Mouse (Mus musculus) erythroblast, embryonic 14.5 days (primary cell): ENCODE results near the gene Olfr585. TPM values are rescaled to one million over a fixed set of nuclear protein-coding genes. Genes with fewer than 3 reads are reported as not detected.

Experiments used
- H3K27me3 ChIP-seq: 2 replicates; pipeline ENCODE4 v1.6.1; 2012; ENCODE audit warnings: inconsistent platforms; ENCODE audit not compliant: control insufficient read depth
- H3K36me3 ChIP-seq: 2 replicates; pipeline ENCODE4 v1.6.1; 2012; ENCODE audit warnings: mild to moderate bottlenecking, inconsistent platforms; ENCODE audit not compliant: control insufficient read depth
- H3K4me1 ChIP-seq: 2 replicates; pipeline ENCODE4 v1.6.1; 2012; ENCODE audit warnings: inconsistent platforms; ENCODE audit not compliant: control insufficient read depth
- H3K4me3 ChIP-seq: replicated peaks from 2 replicates; pipeline ENCODE3; 2012; ENCODE audit warnings: moderate library complexity, mild to moderate bottlenecking, inconsistent platforms
- H3K9me3 ChIP-seq: 2 replicates; pipeline ENCODE4 v1.6.1; 2012; ENCODE audit warnings: low read length, inconsistent platforms, mixed read lengths; ENCODE audit not compliant: control insufficient read depth
- GATA1 ChIP-seq: IDR thresholded peaks from 2 replicates; pipeline ENCODE4 v1.6.1; 2012; ENCODE audit warnings: low read length, inconsistent platforms, mixed read lengths
- TAL1 ChIP-seq: IDR thresholded peaks from 3 replicates; pipeline ENCODE4 v1.6.1; 2012; ENCODE audit warnings: low read length, inconsistent platforms, mixed read lengths
- polyA plus RNA-seq: library from polyadenylated mRNA; stranded (reverse); fragments of >175 nt; gene quantifications from 2 replicates; pipeline ENCODE4 v1.2.3, GENCODE M21; 2012

Olfr585 gene
- polyA plus RNA-seq: not detected in 2 replicates

DNA sequence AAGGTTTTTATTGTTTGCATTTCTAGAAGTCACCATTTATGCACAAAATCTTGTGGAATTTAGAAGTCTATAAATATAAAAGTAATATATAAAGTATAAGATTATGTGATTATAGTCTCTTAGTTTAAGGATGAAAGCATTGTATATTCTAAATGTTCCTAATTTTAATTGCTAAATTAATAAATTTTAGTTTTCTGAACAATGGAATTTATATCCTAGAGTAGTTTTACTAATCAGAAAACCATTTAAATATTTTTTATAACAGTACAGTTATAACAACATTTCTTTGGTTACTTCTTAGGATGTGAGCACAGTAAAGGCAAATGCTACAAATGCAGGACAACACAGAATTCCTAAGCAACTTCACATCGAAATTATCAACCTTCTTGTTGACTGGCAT is at the start of gene Olfr585:
Gene Olfr585 (plus strand): TSS at position 301 of the 400 bp plus-strand sequence.
- Histone ChIP-seq H3K27me3 (no peaks in the 10 kb centered on the region), H3K36me3 (no peaks in the 10 kb centered on the region), H3K9me3 (no peaks in the 10 kb centered on the region), H3K4me1 (no peaks in the 10 kb centered on the region), H3K4me3 (no peak within 1 kb of the TSS)
- TF ChIP-seq GATA1 (no peak), TAL1 (no peak)

DNA sequence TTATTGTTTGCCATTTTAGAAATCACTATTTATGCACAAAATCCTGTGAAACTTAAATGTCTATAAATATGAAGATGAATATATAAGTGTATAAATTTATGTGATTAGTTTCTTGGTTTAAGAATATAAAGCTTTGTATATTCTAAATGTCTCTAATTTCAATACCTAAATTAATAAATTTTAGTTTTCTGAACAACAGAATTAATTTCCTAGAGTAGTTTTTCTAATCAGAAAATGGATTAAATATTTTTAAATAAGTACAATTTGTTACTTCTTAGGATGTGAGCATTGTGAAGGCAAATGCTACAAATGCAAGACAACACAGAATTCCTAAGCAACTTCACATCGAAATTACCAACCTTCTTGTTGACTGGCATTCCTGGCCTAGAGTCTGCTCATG is 46.5 kb upstream of the Olfr585 start, which contains the start of gene Olfr583:
Gene Olfr583 (plus strand): TSS at position 301 of the 400 bp plus-strand sequence.
- no peaks in the 10 kb centered on the region for H3K9me3 ChIP-seq
- no peaks in the 10 kb centered on the region for H3K4me1 ChIP-seq
- no peaks in the 10 kb centered on the region for H3K36me3 ChIP-seq
- TF ChIP-seq TAL1 (no peak), GATA1 (no peak)
- no peaks in the 10 kb centered on the region for H3K27me3 ChIP-seq
- no peak within 1 kb of the TSS for H3K4me3 ChIP-seq

DNA sequence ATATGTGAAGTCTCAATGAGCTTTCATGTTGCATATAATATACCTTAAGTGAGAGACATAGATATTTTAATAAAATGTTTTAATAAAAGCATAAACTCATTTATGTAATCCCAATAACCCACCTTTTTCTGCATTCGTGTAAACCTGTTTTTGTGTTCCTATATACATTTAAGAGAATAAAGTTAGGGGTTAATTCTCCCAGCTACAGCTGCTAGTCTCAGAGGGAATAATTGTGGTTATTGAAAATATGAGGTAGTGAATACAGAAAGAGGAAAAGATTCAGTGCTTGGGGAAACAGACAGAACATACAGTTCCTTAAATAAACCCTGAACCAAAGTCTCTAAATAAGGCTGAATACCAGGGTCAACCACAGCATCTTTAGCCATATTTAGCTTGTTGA is 15.9 kb upstream of the Olfr585 start, which contains the start of gene Olfr584:
Gene Olfr584 (plus strand): TSS at position 301 of the 400 bp plus-strand sequence.
- Histone ChIP-seq H3K4me3 (no peak within 1 kb of the TSS), H3K27me3 (no peaks in the 10 kb centered on the region), H3K4me1 (no peaks in the 10 kb centered on the region), H3K9me3 (peaks cover 2% of the 10 kb centered on the region; the same call in 1 of the 2 replicates), H3K36me3 (no peaks in the 10 kb centered on the region)
- TF ChIP-seq GATA1 (no peak), TAL1 (no peak)

DNA sequence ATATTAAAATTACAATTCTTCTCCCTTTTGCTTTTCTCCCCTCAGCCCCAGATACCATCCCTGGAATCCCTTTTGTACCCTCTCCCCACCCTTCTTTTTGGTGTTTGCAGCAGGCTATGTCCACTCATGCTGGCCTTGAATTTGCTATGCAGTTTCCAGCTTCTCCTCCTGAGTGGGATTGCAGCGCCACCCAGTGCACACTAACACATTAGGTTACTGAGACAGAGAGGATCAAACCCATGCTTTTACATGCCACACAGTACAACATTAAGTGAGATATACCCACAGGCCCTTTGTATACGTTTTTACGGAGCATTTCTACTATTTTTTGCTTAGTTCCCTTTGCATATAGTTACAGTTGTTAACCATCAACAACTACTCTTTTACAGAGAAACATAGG is 21.9 kb downstream of the Olfr585 start:
- TF ChIP-seq TAL1: no peak

DNA sequence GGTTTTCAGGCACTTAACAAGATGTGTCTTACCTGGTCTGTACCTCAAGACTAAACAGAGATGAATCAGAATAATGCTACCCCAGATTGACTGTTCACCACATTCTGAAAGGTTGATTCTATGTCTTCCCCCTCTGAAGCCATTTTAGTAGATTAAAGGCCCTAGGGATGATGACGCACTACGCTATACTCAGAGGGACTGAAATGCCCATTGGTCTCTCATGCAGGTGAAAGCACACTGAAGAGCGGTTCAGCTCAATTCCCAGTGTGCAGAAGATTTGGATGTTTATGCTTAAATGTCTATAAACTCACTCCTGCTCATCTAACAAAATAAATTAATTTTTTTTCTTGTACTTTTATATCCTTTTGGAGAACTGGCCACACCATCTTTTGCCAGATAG is 28.0 kb downstream of the Olfr585 start, which contains the start of gene Olfr586:
Gene Olfr586 (minus strand): TSS at position 101 of the 400 bp plus-strand sequence.
- H3K27me3 ChIP-seq: no peaks in the 10 kb centered on the region
- TF ChIP-seq GATA1 (no peak), TAL1 (no peak)
- no peak within 1 kb of the TSS for H3K4me3 ChIP-seq
- no peaks in the 10 kb centered on the region for H3K4me1 ChIP-seq
- no peaks in the 10 kb centered on the region for H3K9me3 ChIP-seq
- no peaks in the 10 kb centered on the region for H3K36me3 ChIP-seq

More for the DNA sequence above, 21.9 kb downstream of the Olfr585 start:
- H3K4me1 ChIP-seq: no peaks in the 10 kb centered on the region
- no peaks in the 10 kb centered on the region for H3K27me3 ChIP-seq
- no peak overlapping the region for H3K4me3 ChIP-seq
- H3K36me3 ChIP-seq: no peaks in the 10 kb centered on the region
- no peaks in the 10 kb centered on the region for H3K9me3 ChIP-seq

DNA sequence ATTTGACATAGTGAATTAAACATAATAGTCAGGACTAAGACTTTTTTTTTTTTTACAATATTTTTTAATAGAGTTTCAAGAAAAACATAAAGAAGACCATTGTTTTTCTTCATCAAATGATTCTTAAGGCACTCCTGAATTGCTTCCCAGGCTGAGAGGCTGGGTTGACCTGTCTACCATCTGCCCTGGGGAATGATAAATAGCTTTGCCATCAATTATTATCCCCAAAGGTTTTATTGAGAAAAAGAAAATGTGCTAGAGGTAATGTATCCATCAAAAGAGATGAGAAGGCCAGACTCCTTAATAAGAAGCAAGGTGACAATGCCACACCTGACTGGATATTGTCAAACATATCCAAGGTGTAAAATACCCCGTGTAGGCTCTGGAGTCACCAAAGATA is 43.1 kb downstream of the Olfr585 start, which contains the start of gene Olfr588-ps1:
Gene Olfr588-ps1 (plus strand): TSS at position 301 of the 400 bp plus-strand sequence.
- H3K9me3 ChIP-seq: peaks cover 6% of the 10 kb centered on the region; the same call in 1 of the 2 replicates
- no peaks in the 10 kb centered on the region for H3K4me1 ChIP-seq
- H3K36me3 ChIP-seq: no peaks in the 10 kb centered on the region
- TF ChIP-seq TAL1: no peak
- TF ChIP-seq GATA1: no peak
- H3K27me3 ChIP-seq: no peaks in the 10 kb centered on the region
- no peak within 1 kb of the TSS for H3K4me3 ChIP-seq

Other genes starting within 250 kb of the Olfr585 start
- not detected in 2 replicates for gene Olfr566, start 239.0 kb upstream of the Olfr585 start, polyA plus RNA-seq
- gene Olfr568, start 220.6 kb upstream of the Olfr585 start, polyA plus RNA-seq: not detected in 2 replicates
- not detected in 2 replicates for gene Olfr569, start 206.8 kb upstream of the Olfr585 start, polyA plus RNA-seq
- not detected in 2 replicates for gene Olfr570, start 203.1 kb upstream of the Olfr585 start, polyA plus RNA-seq
- gene Olfr571, start 180.2 kb upstream of the Olfr585 start, polyA plus RNA-seq: not detected in 2 replicates
- not detected in 2 replicates for gene Olfr572, start 173.3 kb upstream of the Olfr585 start, polyA plus RNA-seq
- not detected in 2 replicates for gene Olfr573-ps1, start 155.1 kb upstream of the Olfr585 start, polyA plus RNA-seq
- not detected in 2 replicates for gene Olfr574, start 149.3 kb upstream of the Olfr585 start, polyA plus RNA-seq
- gene Olfr575, start 138.9 kb upstream of the Olfr585 start, polyA plus RNA-seq: not detected in 2 replicates
- gene Olfr576, start 135.1 kb upstream of the Olfr585 start, polyA plus RNA-seq: not detected in 2 replicates
- gene Olfr577, start 121.8 kb upstream of the Olfr585 start, polyA plus RNA-seq: not detected in 2 replicates
- not detected in 2 replicates for gene Olfr578, start 108.4 kb upstream of the Olfr585 start, polyA plus RNA-seq
- gene Olfr582, start 59.7 kb upstream of the Olfr585 start, polyA plus RNA-seq: 0.03 TPM in 1 of 2 replicates, not detected in the other
- gene Olfr583, start 46.4 kb upstream of the Olfr585 start, polyA plus RNA-seq: not detected in 2 replicates
- gene Olfr584, start 15.8 kb upstream of the Olfr585 start, polyA plus RNA-seq: not detected in 2 replicates
- gene Olfr586, start 27.9 kb downstream of the Olfr585 start, polyA plus RNA-seq: 0.01 TPM in 1 of 2 replicates, not detected in the other
- gene Olfr588-ps1, start 43.2 kb downstream of the Olfr585 start, polyA plus RNA-seq: not detected in 2 replicates
- gene Olfr589, start 58.6 kb downstream of the Olfr585 start, polyA plus RNA-seq: not detected in 2 replicates
- gene Olfr591, start 80.6 kb downstream of the Olfr585 start, polyA plus RNA-seq: not detected in 2 replicates
- gene Olfr592, start 87.1 kb downstream of the Olfr585 start, polyA plus RNA-seq: not detected in 2 replicates
- gene Olfr593, start 114.1 kb downstream of the Olfr585 start, polyA plus RNA-seq: not detected in 2 replicates
- gene Olfr594, start 119.3 kb downstream of the Olfr585 start, polyA plus RNA-seq: 0.02 TPM in 1 of 2 replicates, not detected in the other
- gene Usp17ld, start 154.8 kb downstream of the Olfr585 start, polyA plus RNA-seq: not detected in 2 replicates
- not detected in 2 replicates for gene Olfr596, start 207.9 kb downstream of the Olfr585 start, polyA plus RNA-seq
- not detected in 2 replicates for gene Olfr597, start 218.6 kb downstream of the Olfr585 start, polyA plus RNA-seq
- 0.04 TPM in 1 of 2 replicates, not detected in the other for gene Olfr598, start 225.8 kb downstream of the Olfr585 start, polyA plus RNA-seq
- not detected in 2 replicates for gene Olfr599, start 238.2 kb downstream of the Olfr585 start, polyA plus RNA-seq